Mouse (Mus musculus): ENCODE measurements at regions not wholly inside any gene's neighbourhood (a gene's known extent, or its start where the extent isn't known, plus 50 kb on each side); places are given as distances from the start of the nearest gene placed in this dataset.

DNA sequence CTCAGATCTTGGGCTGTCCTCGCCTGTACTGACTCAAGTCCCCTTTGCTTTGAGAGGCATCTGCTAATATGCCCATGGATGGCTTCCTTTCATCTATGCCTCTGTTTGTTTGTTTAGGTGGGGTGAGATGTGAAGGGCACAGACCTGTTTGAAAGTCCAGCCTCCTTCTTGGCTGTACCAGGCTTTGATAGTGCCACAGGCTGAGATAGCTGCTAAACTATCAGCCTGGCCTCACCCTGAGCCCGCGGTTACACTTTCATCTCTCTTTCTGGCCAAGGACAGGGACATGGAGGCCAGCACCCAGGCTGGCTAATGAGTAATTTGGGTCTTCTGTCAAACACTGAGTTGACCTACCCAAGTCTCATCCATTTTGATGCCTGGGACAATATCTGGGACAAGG, 105.0 kb upstream of the Parp11 start:
- ATAC-seq (ENCODE audit: low TSS enrichment) = no peak

DNA sequence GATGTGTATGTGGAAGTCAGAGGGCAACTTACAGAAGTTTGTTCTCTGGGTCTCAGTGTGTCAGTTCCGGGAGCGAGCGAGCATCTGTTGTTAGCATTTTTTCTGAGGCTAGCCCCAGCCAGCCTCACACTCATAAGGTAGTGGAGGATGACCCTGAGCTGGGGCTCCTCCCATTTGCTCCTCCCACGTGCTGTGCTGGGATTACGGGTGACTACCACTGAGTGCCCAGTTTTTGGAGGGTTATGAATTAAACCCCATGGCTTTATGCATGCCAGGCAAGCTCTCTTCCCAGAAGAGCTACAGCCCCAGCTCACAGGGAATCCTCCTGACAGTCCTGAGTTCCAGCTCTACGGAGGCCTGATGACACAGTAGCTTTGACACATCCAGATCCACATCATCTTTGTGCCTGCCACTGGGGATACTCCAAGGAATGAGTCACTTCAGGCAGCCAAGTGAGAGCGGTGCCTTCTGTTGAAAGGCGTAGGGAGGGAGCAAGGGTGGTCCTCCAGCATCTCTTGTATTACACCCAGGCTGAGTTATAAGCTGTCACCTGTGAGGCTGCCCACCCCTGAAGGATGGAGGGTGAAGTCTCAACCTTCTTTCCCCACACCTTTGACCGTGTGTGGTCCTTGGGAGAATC, 97.8 kb upstream of the Parp11 start:
- peak; percentile 93 for ATAC-seq (ENCODE audit: low TSS enrichment)

DNA sequence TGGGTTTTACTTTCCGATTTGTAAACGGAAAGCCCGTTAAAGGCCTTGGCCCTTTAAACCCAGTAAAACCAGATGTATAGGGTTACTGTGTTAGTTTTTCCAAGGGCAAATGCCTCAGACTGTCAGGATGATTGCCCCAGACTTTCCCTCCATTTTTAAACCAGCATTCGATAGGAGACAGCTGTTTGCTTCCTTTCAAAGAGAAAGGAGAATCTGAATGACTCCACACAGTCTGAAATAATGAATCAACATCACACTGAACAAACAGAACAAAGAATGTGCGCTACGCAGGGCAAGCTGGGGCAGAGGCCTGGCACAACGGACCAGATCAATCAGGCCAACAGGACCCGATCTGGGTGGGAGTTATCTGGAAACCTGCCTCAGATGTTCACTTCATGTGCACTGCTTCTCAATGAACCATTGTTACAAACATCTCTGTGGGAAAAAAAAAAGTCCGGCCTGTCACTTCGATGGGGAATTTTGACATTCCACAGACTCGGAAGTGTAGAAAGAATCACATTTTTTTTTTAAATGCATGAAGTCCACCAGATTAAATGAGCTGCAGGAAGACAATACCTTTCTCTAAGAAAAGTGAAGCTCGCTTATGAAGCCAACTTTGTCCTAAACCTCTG, 97.0 kb upstream of the Parp11 start:
- ATAC-seq (ENCODE audit: low TSS enrichment) = no peak

DNA sequence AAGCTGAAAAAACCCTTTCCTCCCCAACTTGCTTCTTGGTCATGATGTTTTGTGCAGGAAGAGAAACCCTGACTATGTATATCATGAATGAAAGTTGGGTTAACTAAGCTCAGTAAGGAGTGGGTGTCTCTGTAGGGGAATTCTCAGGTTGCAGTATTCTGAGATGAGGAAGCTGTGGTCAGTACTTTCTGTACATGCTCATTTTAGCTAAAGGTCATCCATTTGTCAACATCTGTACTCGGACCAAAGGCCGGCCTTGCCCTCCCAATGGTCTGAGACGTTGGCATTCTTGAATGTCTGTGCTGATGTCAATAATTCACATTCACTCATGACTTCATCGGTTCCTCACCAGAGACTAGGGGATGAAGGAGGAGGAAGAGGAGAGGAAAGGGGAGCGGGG, 94.9 kb upstream of the Parp11 start:
- no peak for ATAC-seq (ENCODE audit: low TSS enrichment)

DNA sequence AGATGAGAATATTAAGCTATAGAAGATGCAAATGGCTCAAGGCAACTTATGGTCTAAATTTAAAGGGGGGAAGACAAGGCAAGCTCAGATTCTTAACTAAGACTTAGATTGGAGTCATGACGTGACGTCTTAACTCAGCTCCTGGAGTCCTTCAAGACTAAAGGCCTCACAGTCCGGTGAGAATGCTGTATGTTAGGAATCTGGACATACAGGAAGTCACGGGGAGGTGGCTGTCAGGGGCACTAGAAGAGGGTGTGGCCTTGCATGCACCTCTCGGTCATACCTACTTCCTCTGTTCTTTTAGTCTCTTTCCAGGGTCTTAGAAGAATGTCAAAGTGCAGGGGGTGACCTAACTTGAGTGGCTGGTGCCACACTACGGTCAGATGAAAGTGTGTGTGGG, 91.5 kb upstream of the Parp11 start:
- ATAC-seq (ENCODE audit: low TSS enrichment) = no peak

DNA sequence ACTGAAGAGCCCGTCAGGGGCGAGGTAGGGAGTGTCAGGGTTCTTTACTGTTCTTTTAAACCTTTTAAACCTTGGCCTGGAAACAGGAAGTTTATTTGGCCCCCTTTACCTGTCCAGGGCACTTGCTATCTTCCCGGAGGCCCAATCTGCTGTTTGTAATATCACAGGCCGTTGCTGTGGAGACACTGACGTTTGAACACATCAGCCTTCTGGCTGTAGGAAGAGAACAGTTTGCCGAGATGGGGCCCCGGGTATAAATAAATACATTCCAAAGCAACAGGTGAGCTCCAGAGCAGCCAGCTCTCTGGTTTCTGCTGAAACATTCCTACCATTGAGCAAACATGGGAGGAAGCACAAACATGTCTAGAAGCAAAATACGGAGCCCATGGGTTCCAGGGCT, 90.2 kb upstream of the Parp11 start:
- ATAC-seq (ENCODE audit: low TSS enrichment) = no peak

DNA sequence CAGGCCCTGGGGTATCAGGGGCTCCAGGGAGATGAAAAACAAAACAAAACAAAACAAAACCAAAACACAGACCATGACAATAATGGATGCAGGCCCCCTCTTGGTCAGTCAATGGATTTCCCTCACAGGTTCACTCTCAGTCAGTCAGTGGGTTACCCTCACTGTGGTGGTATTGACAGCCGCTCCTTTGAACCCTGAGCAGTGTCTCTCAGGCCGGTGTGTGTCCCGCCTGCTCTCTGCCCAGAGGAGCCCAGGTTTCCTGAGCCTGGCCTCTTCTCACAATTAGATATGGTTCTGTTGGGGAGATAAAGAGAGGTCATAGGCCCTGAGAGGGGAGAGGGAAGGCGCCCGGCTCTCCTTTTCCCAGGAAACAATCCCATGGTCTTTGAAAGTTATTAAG, 87.8 kb upstream of the Parp11 start:
- no peak for ATAC-seq (ENCODE audit: low TSS enrichment)

DNA sequence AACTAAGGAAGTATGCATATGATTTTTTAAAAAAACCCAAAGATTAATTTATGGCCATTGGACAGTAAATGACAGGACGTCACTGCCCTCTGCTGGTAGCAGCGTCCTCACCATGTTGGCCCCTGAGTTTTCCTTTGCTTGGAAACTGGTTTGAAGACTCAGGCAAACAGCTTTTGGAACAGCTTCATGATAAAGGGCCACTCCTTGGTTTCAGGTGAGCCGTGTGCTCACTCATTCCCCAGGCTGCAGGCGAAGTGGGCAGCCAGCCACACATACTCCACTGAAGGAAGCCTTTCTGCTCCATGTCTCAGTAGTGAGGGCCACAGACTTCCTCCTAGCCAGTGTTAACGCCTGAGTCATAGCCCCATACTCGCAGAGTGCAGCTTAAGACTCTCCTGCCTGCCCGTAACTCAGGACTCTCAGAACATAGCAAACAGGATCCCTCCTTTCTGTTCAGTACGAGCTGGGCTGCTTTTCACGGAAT, 87.2 kb upstream of the Parp11 start:
- peak; percentile 82 for ATAC-seq (ENCODE audit: low TSS enrichment)

DNA sequence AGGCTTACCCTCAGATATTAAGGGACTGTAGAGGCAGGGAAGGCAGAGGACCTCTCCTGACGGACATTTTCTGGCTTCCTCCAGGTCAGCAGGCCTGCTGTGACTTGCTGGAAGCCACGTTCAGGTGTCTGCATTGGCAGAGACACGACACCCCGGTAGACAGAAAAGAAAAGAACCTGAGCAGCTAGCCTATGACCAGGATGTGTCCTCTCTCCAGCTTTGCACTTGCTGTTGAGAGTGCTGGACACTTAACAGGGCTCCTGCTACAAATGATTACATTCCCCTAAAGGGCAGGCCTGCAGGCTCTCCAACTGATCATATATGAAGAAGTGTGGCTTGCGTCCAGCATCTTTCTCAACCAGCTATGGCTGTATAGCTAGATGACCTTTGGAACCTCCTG, 84.5 kb upstream of the Parp11 start:
- ATAC-seq (ENCODE audit: low TSS enrichment) = no peak

DNA sequence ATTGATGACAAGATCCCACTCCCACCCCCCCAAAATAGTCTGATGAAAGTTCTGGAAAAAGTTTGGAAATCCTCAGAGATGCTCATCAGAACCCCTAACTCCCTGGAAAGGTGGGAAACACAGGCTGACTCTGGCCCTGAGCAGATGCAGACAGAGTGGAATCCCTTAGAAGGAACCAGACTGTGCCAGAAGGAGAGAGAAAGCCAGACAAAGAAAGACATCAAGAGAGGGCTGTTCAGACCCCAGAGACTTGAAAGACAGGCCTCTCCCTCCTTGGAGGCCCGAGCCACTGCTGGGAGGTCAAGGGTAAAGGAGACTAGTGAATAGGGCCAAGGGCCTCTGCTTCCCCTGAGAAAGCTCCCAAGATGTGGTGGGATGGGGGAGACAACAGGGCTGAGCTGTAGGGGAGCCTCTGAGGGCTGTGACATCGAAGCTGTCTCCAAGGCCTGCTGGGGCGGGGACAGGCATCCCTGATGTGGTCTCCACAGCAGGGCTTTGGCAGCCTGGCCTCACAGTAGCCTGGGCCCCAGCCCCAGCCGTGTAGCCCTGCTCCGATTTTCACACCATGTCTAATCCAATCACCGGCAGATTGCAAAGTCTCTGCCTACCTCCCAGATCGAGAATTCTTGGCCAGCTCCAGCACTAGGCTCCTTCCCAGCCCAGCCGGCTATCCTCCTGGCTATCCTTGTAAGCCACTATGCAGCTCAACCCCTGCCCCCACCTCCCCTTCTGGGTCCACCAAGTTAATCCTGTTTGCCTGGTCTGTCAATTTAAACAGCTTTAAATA, 83.5 kb upstream of the Parp11 start:
- ATAC-seq (ENCODE audit: low TSS enrichment) = no peak

DNA sequence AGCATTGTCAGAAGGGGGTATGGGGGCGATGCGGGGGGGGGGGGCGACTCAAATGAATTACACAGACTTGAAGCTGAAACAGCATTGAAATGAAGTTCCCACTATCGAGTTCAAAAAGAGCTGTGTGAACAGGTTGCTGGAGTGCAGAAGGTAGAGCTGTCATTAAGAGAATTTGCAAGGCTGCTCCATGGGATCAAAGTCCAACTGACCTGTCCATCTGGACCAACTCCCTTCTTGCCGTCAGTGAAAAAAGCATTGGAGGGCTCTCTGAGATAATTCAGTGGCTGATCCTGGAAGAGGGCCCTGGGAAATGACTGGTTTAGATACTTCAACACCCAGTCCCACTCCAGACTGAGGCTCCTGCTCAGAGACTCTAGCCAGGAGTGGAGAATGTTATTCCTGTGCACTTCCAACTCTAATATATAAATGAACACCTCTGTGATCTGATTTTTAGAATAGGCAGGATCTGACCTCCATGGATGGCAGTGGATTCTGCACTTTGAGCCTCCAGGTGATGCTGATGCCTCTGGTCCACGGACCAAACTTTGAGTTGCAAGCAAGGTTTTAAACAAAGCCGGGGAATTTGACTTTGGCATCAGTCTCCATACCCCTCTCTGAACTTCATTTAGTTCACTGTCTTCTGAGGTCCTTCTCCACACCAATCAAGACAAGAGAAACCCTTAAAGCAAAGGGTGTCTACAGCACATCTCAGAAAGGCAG, 82.6 kb upstream of the Parp11 start:
- ATAC-seq (ENCODE audit: low TSS enrichment) = no peak

DNA sequence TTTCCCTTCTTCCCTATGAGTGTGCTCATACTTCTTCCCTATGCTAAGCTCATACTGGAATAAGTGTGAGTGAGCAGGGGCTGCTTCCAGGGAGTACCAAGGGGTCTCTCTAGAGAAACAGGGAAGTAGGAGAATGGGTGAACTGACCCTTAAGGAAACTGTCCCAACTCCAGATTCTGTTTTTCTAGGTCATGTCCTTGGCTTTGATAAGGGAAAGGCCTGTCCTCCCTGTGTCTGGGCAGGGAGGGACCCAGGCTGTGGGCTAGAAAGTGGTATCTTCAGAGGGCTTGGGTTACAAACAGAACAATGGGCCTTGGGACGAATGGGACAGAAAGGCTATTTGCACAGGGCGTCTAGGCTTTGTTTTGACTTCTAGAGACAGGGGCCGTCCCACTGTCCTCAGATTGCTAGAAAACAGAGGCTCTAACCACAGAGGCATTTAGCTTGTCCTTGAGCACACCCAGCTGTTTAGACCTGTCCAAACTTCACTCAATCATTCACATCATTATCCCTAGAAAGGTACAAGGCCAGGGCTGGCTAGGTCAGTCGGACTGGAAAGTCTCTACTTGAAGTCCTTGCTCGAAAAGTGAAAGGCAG, 82.0 kb upstream of the Parp11 start:
- ATAC-seq (ENCODE audit: low TSS enrichment) = no peak

DNA sequence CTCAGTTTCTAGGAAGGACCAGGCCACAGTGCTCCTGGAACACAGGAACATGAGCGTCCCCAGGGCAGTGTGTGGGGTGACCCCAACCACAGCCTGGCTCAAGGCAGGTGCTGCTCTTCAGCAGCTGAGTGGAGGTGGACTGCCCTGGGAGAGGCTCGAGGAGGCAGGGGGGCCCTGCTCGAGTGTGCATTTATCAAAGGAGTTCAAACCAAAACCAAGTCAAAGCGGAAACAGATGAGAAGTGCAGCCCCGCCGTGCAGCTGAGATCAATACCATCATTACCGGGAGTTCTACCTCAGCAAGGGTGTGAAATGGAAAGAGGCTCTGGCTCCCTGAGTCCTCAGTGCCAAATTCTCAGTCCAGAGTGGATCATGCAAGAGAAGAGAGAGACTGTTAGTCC, 81.4 kb upstream of the Parp11 start:
- ATAC-seq (ENCODE audit: low TSS enrichment) = no peak

DNA sequence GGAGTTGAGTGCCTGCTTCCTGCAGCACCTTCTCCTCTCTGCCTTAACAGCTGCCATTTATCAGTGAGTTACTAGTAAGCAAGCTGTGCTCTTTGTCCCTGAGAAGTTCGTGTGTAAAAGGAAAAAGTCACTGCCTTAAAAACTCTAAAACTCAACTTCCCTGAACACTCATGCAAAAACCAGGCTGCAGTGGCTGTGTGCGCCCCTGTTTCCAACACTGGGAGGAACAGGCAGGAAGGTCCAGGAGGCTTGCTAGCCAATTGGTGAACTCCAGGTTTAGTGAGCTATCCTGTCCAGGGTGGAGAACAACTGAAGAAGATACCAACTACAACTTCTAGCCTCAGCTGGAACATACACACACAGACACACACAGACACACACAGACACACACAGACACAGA, 81.0 kb upstream of the Parp11 start:
- no peak for ATAC-seq (ENCODE audit: low TSS enrichment)

DNA sequence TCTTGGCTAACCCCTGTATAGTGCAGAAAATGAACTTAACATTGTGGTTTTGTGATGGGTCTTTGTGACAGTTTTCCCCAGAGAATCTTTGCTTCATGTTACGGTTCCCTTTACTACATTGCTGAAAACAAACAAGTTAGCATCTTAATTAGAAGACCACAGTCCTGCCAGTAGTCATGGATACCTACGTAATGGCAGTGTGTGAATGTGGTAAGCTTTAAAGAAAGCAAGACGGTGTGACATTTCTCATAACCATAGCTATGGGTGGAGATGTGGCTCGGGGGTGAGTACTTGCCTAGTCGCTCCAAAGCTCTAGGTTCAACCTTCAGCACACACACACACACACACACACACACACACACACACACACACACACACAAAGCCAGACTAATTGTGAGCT, 73.6 kb upstream of the Parp11 start:
- no peak for ATAC-seq (ENCODE audit: low TSS enrichment)

DNA sequence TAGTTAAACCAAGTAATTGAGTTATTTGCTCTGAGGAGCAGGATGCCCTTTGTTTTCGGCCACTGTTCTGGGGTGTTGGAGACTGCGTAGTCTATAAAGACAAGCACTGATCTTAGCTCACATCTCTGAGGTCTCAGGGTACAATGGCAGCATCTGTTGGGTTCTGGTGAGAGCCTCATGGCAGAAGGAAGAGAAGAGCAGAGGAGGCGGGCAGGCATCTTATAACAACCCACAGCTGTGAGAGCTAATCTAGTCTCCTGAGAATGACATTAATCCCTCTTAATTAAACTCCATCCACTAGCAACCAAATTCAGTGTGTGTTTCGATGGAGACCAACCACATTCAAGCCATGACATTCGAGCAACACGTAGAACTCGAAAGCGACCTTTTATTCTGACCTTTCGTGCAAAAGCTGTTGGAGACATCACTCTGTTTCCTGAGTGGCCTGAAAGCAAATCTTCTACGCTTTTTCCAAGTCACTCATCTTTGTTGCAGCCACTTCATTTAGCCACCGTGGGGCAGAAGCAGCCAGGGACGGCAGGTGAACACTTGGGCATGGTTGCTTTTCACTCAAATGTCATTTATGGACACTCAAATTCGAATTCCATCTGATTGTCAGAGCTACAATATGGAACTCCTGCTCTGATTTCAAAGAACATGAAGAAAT, 72.7 kb upstream of the Parp11 start:
- no peak for ATAC-seq (ENCODE audit: low TSS enrichment)

DNA sequence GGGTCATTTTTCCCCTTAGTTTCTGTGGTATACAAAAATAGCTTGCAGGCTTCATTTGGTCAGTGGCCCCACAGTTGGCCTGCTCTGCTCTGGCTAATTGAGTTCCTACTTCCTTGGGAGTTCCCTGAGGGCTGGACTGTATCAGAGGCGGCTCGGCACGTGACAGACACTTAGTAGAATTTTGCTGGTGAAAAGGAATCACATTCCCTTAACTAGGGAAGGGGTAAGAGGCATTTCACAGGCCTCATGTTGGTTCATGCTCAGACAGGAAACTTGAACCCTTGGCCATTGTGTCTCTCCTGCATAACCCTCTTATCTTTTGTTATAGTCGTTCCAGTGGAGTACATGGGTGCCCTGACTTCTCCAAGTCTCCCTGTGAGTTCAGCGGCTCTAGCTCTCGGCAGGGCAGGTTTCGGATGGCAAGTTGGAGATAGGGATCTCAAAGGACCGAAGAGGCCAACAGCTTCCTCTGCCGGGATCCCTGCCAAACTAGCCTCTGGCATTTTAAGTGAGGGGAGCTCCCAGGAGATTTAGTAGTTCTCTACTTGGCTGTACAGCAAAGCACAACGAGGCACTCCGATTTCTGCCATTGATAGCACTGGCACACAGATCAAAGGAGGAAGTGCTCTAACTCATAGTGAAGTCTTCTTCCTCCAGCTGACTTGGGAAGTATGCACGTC, 72.0 kb upstream of the Parp11 start:
- no peak for ATAC-seq (ENCODE audit: low TSS enrichment)

DNA sequence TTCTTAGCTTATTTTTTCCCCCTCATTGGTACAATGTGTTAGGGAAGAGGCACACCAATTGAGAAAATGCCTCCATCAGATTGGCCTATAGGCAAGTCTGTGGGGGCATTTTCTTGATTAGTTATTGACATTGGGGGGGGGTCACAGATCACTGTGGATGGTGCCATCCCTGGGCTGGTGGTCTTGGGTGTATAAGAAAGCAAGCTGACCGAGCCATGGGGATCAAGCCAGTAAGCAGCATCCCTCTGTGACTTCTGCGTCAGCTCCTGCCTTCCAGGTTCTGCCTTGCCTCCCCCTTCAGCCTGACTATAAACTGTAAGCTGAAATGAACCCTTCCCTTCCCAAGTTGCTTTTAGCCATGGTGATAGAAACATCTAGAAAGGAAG, 71.5 kb upstream of the Parp11 start:
- no peak for ATAC-seq (ENCODE audit: low TSS enrichment)

DNA sequence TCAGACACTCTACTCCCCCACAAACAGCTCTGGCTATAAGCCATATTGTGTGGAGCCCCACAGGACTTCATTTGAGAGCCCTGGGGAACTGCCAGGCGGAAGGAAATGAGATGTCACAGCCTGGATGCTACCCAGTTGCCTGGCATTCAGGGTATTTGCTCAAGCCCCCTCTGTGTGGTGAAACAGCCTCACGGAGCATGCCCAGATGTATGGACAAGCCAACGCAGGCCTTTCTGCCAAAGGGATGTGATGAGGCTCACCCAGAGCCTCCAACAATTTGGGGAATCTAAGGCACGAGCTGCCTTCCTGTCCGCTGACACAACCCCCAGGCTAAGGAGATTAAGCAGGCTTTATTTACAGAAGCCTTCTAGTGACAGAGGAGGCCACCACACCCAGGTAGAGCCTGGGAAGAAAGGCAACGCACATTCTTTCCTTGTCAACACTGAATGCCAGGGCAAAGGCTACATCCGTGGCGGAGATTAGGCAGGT, 70.9 kb upstream of the Parp11 start:
- ATAC-seq (ENCODE audit: low TSS enrichment) = no peak

DNA sequence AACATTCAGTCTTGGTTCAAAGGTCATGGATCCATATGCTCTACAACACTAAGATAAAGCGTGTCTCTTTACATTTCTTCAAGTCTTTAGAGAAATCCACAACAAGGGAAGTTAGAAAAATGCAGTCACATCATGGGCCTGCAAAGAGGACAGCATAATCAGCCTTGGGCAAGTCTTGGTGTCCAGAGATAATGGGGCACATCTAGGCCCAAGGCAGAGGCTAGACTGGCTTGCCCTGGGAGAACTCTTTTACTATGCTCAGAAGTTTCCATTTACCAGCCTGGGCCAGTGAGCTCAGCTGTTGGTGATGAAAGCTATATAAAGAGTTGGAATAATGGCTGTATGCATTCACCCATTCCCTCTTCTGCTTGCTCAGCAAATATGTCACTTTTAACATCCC, 67.9 kb upstream of the Parp11 start:
- ATAC-seq (ENCODE audit: low TSS enrichment) = no peak

DNA sequence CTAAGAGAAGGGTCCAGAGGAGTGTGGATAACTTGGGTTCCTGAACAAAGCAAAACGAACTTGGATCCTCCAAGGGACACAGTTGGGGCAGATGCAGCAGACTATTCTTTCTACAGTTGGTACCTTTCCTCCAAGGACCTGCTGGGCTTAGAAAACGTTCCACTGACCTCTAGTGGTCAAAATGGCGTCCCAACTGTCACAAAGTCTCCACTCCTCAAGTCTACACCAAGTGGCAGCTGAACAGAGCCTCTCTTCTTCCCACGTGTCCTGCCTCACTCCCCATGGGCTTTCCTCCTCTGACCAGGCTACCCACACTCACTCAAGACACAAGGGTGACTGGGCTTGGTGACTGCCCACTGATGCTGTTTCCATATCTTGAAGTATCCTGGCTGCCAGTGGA, 67.1 kb upstream of the Parp11 start:
- peak; percentile 67; the same call in 1 of the 2 replicates for ATAC-seq (ENCODE audit: low TSS enrichment)

Measured in frontal cortex, adult (tissue).